Mouse (Mus musculus) left cerebral cortex, adult 9 months (tissue): ENCODE data around the gene Mdc1.

Experiments
- DNase-seq, 2 experiments: peaks; one replicate each; pipeline ENCODE4 v3.0.0; 2022; ENCODE audit warnings: low spot score in 2 of 2

The Mdc1 gene

DNA sequence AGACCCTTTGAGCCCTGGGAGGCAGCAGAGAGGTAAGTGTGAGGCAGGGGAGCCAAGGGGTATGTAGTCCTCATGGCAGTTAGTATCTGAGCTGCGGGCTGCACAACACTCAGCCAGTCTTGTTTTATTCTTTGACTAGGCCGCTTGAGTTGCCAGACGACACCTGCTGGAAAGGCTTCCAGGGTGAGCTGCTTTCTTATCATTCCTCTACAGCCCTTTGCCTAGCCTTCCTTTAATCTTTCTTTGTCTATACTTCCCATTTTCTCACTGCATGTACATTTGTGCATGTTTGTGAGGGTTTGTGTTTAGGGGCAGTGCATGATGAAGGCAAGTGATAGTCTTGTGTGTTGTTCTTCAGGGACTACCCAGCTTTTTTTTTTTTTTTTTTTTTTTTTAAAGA is 9.7 kb downstream of the Mdc1 start:
- DNase-seq, result no peak

DNA sequence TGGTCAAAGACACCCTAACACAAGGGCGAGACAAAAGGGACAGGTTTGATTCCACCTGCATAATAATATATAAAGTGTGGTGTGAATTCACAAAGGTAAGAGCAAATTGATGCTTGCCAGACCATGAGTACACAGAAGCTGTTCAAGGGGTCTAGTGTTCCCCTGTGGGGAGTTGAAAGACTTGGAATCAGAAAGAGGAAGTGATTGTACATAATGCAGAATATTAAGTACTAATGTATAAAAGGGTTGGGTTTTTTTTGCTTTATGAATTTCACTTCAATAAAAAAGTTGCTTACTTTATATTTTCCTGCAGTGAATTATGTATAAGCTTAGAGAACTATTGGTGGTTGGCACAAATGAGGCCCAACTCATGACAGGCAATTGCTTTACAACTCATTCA is 18.1 kb downstream of the Mdc1 start:
- DNase-seq, result no peak

DNA sequence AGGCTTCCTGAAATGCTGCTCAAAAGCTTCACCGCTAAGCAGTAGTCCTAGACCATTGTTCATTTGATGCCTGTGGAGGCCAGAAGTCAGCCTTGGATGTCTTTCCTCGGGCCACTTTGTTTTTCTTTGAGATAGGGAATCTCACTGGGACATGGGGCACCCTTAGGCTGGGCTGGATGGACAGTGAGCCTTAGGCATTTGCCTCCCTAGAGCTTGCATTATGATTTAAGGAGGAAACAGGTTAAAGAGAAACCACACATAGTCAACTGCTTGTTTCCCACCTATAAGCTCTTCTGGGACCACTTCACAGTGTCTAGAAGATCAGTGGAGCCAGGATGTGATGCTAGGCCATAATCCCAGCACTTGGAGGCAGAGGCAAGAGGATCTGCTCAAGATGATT is 18.5 kb downstream of the Mdc1 start:
- DNase-seq, result no peak

DNA sequence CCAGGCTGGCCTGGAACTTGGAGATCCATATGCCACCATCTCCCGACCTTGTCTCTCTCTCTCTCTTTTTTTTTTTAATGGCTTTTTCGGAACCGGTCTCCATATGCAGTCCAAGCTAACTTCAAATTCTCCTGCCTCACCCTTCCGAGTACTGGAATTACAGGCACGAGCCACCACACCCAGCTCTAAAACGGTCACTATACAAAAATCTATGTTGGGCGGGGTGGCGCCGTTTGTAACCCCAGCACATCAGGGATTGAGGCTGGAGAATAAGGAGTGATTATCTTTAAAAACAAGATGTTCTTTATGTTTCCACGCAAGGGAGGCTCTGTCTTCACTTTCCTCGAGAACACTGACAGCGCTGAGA is 19.5 kb downstream of the Mdc1 start:
- DNase-seq, result no peak

DNA sequence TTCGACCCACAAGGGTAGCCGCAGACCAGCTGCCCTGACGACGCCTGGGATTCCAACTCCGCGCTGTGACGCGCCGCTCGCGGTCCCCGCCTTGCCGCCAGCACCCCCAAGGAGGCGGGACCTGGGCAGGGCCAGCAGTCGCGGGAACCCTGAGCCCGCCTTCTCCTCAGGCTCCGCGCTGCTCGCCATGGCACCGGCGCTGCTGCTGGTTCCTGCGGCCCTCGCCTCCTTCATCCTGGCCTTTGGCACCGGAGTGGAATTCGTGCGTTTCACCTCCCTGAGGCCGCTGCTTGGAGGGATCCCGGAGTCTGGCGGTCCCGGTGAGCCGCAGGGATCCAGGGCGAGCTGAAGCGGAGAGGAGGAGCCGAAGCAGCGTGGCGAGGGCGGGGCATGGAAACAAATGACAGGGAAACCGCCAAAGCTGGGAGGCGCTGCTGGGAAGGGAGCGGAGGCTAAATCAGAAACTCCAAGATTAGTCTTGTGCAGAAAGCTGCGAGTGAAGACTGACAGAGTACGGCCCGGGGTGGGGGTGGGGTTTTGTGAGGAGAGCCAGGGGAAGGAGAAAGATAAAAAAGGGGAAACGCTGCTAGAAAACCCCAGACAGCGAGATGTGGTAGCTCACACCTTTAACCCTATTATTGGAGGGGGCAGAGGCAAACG is 20.0 kb downstream of the Mdc1 start, which contains the start of gene Nrm:
TSS of gene Nrm (plus strand) at position 121 of the 660 bp plus-strand sequence.
- DNase-seq, result peak in 1 of 2 experiments; percentile 86

DNA sequence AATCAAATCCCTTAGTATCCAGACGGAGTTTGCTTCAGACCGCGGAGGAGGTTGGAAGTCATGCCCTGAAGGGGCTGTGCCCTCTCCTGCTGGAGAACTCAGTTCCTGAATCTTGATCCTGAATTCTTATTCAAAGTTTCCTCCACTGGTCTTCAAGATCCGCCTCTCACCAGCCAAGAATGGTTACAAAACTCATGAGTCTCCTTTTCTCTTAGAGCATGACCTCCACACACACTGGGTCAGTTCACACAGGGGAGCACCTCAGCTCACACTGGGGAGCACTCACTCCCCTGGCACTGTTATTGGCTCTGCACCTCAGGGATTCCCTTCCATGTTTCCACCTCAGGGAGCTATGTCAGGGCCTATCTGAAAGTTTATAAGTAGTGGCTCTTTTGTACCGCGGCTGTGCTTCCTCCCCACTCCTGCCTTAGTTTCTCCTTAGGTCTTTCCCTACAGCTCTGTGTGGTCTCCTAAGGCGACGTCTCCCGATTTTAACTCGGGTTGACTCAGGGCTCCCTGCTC is 23.6 kb downstream of the Mdc1 start:
- no peak for DNase-seq

DNA sequence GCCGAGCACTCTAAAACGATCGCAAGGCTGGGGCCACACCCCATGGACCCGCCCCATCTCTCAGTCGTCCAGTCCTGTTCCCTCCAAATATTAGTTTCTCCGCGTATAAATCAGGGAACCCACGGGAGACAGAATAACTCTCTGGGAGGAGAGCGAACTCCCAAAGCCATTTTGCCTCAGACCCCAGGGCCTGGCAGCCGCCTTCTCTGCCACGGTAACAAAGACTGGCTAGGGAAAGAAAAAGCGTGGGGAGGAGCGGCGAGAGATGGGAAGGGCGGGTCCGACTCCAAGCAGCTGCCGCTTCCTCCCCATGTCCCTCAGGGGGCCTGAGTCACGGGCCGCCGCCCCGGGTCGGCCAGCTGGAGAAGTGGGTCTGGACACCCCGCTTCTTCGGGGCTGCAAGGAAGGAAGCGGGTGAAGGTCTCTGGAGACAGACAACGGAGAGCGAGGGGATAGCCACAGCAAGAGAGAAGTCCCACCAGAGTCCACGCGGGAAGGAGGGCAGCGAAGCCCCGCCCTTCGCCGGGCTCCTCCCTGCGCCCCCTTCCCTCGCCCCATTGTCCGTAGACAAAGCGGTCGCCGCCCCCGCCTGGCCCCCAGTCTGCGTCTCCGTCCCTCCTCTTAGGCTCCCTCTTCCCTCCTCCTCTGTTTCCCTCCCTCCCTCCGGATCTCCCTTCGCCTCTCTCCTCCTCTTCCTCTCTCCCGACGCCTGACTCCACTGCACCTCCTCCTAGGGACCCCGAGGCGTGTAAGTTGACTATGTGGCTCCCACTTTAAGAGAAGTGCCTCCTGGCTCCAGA is 24.4 kb downstream of the Mdc1 start, which contains the start of gene Ppp1r18:
TSS of gene Ppp1r18 (plus strand) at position 113 of the 800 bp plus-strand sequence.
- DNase-seq, result no peak

DNA sequence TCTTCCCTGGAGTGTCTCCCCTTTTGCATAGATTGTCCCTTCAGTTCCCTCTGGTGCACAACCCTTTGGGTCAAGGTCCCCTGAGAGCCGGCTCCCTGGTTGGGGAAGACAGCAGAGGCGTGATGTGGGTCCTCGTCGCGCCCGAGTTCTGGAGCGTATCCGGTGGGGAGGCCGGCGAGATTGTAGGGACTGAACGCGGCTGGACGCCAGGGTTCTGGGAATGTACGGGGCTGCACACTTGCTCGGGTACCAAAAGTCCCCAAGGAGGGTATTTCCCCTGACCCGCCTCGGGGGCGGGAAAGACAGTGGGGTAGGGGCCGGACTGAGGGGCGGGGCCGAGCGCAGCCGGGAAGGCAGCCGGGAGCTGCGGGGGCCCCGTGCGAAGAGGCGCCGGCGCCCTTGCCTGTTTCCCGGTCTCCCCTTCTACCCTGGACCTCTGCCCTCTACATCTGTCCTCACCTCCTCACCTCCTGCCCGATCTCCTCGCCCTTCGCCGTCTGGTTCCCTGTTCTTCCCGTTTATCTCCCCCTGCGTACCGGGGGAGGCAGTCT is 25.0 kb downstream of the Mdc1 start:
- DNase-seq, result no peak

DNA sequence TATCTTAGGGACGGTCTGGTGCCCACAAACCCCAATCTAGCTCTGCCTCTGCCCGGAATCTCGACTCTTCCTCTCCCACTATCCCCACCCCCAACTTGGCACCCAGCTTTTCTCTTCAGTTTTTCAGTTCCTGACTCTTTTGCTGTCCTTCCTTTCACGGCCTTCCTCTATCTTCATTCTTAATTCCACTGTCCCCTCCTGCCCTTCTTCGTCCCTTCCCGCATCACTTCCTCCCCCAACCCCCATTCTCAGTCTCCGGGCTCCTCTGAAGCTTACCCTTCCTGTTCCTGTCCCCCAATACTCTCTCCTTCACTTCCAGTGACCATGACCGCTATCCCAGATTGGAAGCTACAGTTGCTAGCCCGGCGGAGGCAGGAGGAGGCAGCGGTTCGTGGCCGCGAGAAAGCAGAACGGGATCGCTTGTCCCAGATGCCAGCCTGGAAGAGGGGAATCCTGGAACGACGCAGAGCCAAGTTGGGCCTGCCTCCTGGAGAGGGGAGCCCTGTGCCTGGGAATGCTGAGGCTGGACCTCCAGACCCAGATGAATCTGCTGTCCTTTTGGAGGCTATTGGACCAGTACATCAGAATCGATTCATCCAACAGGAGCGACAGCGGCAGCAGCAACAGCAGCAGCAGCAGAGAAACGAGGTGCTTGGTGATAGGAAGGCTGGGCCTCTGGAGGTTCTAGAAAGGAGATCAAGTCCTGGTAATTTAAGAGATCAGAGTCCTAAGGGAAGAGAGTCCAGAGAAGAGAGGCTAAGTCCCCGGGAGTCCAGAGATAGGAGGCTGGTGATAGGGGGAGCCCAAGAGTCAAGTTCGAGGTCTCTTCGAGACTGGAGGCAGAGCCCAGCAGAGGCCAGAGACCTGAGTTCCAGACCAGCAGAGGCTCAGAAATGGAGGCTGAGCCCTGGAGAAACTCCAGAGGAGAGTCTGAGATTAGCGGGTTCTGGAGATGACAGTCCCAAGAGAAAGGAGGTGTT is 25.9 kb downstream of the Mdc1 start:
- DNase-seq, result no peak

DNA sequence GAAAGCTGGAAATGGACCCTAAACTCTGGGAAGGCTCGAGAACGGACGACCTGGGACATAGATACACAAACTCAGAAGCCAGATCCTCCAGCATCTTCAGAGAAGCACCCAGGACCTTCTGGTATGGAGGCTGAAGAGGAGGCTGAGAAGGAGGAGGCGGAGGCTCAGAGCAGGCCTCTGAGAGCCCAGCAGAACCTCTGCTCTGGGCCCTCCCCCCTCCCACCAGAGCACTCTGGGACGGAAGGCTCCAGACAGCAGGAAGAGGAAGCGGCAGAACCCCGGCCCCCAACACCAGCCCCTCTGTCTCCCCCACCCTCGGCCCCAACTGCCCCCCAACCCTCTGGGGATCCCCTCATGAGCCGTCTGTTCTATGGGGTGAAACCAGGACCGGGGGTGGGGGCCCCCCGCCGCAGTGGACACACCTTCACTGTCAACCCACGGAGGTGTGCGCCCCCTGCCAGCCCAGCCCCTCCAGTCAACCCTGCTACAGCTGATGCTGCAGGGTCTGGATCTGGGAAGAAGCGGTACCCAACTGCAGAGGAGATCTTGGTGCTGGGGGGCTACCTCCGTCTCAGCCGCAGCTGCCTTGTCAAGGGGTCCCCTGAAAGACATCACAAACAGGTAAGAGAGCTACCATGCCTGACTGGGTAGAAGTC is 27.0 kb downstream of the Mdc1 start:
- DNase-seq, result no peak

DNA sequence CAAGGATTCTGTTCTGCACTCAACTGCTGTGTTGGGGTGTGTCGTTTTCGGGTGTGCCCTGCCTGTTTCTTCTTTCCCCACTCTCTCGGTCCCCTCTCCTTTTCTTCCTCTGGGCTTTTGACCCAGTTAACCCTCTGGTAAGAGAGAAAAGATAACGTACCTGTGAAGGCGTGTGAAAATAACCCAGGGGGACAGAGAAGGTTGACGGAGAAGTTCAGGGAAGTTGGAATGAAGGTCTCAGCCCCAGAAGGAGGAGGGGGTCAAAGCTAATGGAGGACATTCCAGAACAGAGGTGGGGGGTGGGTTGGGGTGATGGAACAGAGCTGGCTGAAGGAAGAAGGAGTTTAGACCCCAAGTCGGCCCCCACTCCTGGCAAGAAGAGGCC is 27.6 kb downstream of the Mdc1 start:
- DNase-seq, result no peak

DNA sequence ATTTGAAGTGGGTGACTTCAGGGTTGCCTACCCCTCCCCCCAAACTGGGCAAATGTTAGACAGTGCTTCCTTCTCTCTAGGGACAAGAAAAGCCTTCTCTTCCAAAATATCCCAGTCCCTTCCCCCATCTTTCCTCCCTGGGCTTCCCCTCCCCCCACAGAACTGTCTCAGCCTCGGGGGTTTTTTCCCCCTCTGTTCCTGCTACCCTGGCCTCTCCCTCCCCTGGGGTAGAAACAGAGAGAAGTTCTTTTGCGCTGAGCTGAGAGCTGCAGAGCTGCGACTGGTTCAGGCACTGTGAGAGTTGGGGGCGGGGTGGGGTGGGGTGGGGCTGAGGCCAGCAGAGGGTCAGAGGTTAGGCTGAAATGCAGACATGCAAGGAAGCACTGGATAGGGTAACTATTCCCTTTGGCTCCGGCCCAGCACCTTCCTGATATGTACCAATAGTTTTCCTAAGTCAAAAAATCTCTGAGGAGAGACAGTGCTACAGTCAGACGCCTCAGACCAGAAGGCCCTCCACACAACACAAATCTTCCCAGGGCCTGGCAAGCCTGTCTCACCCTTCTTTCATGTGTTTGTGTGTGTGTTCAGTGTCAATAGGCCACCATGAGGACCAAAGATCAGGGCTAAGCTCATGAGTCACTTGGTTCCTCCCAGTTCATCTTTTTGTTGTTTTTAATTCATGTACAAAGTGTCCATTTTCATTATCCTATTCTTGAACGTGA is 28.2 kb downstream of the Mdc1 start:
- no peak for DNase-seq

DNA sequence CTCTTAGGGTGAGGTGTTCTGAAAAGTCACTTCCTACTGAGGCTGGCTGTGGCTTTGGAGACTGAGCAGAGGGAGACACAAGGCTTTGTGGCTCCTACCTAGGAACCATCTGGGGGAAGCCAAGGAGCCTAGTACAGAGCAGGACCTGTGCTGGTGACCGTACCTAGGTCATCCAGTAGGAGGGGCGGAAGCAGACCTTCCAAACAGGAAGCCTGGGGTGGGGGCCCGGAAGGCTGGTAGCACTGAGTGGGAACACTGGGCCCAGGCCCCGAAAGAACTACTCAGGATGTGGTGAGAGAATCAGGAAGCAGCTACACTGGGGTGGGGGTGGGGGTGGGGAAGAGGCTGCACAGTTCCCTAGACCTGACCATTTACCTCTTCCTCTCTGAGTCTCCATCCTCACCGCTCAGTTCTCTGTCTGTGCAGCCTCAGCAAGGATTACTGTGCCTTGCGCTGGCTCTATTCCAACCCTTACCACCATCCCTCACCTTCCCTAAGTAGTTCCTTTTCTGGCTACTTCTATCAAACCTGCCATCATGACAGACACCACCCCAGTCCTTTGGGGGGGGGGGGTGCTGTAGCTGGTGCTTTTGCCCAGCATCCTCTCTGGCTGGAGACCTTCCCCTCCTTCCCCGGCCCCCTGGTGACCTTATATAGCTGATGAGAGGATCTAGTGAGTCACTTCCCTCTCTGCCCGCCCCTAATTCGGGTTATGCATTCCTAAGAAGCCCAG is 29.0 kb downstream of the Mdc1 start:
- peak in 1 of 2 experiments; percentile 31 for DNase-seq

DNA sequence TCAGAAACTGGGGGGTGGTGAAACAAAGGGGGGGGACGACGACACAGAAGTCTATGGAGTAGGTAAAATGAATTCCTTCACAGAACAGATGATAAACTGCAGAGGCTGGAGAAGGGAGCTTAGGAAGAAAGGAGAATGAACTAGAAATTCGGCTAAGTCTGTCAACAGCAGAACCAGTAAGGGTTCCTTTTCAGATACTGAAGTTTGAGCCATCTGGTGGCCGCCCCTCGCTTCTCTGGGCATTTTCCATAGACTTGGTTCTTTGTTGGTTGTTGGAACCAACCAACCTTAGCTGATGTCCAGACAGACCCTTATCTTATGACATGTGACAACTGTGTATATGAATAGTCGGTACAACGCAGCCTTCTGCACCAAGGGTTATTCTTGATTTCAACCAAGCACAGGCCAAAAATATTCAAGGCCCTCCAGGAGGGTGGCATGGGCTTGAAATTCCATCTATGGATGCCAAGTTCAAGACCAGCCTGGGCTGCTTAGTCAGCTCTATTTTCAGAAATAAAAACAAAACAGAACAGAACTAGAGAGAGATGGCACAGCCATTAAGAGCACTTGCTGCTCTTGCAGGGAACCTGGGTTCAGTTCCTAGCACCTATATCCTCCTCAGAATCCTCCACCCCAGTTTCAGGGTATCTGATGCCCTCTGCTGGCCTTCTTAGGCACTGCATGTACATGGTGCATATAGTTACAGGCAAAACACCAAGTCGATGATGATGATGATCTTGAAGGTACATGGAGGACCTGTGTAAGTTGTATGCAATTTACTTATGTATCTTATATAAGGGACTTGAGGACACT is 29.8 kb downstream of the Mdc1 start:
- DNase-seq, result no peak

DNA sequence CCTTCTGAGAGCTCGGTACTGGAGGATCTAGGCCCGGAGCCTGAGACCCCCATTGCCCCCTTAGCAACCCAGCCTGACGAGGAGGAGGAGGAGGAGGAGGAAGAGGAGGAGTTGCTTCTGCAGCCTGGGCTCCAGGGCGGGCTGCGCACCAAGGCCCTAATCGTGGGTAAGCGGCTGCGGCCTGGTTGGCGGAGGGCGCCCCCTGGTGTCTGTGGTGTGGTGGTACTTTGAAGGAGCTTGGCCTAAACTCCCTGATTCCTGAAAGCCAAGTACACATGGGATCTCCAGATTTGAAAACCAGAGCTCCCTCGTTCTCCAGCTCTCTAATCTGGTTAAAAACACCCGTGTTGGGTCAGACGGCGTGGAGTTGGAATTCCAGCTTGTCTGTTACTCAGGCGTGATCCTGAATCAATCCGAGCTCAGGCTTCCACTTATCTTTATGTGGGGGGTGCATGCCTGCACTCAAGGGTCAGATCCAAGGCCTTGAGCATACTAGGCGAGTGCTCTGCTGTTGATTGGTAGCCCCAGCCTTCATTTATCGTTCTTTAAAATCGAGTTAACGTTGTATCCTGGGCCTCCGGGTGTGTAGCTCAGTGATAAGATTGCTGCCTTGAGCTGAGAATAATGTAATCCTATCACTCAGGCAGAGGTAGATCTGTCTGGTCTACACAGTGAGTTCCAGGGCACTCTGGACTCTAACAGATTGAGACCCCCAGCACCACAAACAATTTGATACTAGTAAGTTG is 32.6 kb downstream of the Mdc1 start:
- peak in 1 of 2 experiments; percentile 85 for DNase-seq

DNA sequence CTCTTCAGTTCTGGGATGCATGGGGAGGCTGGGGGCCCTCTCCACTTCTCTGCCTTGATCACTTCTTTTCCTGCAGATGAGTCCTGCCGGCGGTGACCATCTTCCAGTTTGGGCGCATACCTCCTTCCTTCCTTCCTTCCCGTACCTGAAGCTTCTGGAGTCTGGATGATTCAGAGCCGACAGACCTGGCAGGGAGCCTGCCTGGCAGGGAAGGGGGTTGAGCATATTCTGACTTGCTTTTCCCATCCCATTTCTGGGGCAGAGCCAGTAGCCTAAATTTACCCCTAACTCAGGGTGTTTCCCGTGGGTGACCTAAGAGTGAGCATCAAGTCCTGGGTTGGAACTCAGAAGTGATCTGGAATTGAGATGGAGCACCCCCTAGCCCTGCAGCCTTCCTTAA is 33.4 kb downstream of the Mdc1 start:
- peak in 1 of 2 experiments; percentile 64 for DNase-seq

DNA sequence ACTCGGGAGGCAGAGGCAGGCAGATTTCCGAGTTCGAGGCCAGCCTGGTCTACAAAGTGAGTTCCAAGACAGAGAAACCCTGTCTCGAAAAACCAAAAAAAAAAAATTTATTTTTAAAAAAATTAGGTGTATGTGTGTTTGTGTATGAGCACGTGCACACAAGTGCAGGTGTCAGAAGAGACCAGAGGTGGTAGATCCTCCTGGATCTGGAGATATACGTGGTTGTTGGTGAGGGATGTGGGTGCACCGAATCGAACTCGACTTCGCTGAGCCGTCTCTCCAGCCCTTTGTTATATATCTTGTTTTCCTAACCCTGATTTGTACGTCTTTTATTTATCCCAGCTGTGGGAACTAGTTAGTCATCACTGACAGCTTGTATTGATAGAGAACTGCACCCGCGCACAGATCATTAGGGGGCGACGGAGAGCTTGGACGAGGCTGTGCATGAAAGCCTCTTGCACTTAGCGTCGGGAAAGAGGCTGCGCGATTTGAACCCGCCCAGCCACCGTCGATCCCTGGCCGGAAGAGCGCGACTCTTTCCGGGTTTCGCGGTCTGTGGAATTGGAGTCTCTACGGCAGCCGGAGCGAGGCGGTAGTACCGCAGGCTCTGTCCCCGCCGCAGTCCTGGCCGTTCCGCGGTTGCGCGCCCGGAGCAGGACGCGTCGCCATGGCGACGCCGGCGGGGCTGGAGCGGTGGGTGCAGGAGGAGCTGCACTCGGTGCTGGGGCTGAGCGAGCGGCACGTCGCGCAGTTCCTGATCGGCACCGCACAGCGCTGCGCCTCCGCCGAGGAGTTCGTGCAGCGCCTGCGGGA is 38.1 kb downstream of the Mdc1 start, which contains the start of gene Dhx16:
TSS of gene Dhx16 (plus strand) at position 575 of the 813 bp plus-strand sequence.
- DNase-seq, result peak; percentile 84 to 96
